Mouse (Mus musculus): ENCODE measurements around the gene R3hdm4. TPM values are rescaled to one million over a fixed set of nuclear protein-coding genes. Genes with fewer than 3 reads are reported as not detected.

Gene R3hdm4
- polyA plus RNA-seq, 1 experiment: 162 TPM

GRCm38 (mm10) chr10:79937775-79938526 lies 16.9 kb upstream of the R3hdm4 start:
- Histone ChIP-seq H3K27ac (ENCODE audit: insufficient read depth, low read length) (no peak overlapping the region), H3K4me1 (ENCODE audit: control insufficient read depth, insufficient read depth, low read length) (peaks cover 45% of the 10 kb centered on the region), H3K27me3 (ENCODE audit: control insufficient read depth, insufficient read depth, low read length) (no peaks in the 10 kb centered on the region), H3K4me3 (replicated peaks; ENCODE audit: insufficient read depth, low read depth, low read length) (no peak overlapping the region)
- WGBS: 50% methylated on average over 11 of the region's 11 CpGs
- no peak for DNase-seq
- TF ChIP-seq CTCF (IDR thresholded peaks at IDR 0.05; ENCODE audit: borderline replicate concordance, insufficient read depth, low read depth, low read length): no peak

DNA sequence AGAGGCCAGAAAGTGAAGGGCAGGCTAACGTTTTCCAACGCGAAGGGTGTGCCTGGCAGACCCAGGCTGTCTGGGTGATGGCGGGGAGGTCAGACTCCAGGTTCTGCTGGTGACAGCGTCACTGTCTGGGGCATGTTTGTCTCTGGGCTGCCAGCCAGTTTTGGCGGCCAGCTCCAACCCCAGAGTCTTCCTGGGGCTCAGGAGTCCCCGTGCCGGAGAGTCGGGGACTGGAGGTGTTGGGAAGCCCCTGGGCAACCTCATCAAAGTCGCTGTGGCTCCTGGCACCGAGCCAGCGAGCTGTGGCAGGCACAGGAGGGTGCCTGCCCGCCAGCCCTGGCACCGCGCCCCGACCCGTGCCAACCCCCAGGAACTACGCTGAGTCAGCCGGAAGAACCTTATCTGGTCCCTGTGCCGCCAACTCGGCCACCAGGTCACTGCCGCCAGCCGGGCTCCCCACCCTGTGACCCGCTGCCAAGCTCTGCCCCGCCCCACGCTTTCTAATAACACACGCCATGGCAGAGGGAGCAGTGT lies 16.0 kb upstream of the R3hdm4 start:
- peak; percentile 74 to 76 for DNase-seq
- no peak overlapping the region for H3K27ac ChIP-seq (ENCODE audit: insufficient read depth, low read length)
- peaks cover 54% of the 10 kb centered on the region for H3K4me1 ChIP-seq (ENCODE audit: control insufficient read depth, insufficient read depth, low read length)
- no peak overlapping the region for H3K4me3 ChIP-seq (replicated peaks; ENCODE audit: insufficient read depth, low read depth, low read length)
- TF ChIP-seq CTCF (IDR thresholded peaks at IDR 0.05; ENCODE audit: borderline replicate concordance, insufficient read depth, low read depth, low read length) (no peak), POLR2A (IDR thresholded peaks at IDR 0.05; ENCODE audit: borderline replicate concordance, insufficient read depth, low read length) (no peak)
- 3% methylated on average over 27 of the region's 27 CpGs for WGBS
- no peaks in the 10 kb centered on the region for H3K27me3 ChIP-seq (ENCODE audit: control insufficient read depth, insufficient read depth, low read length)

GRCm38 (mm10) chr10:79936284-79936910 lies 15.4 kb upstream of the R3hdm4 start:
- TF ChIP-seq CTCF (IDR thresholded peaks at IDR 0.05; ENCODE audit: borderline replicate concordance, insufficient read depth, low read depth, low read length): no peak
- no peak for TF ChIP-seq POLR2A (IDR thresholded peaks at IDR 0.05; ENCODE audit: borderline replicate concordance, insufficient read depth, low read length)
- WGBS: 48% methylated on average over 10 of the region's 10 CpGs
- DNase-seq: no peak
- H3K4me1 ChIP-seq (ENCODE audit: control insufficient read depth, insufficient read depth, low read length): peaks cover 60% of the 10 kb centered on the region
- no peak overlapping the region for H3K4me3 ChIP-seq (replicated peaks; ENCODE audit: insufficient read depth, low read depth, low read length)
- H3K27ac ChIP-seq (ENCODE audit: insufficient read depth, low read length): no peak overlapping the region
- H3K27me3 ChIP-seq (ENCODE audit: control insufficient read depth, insufficient read depth, low read length): no peaks in the 10 kb centered on the region

- 49% methylated on average over 16 of the region's 16 CpGs for WGBS
- Histone ChIP-seq H3K4me1 (ENCODE audit: control insufficient read depth, insufficient read depth, low read length) (peaks cover 72% of the 10 kb centered on the region), H3K27ac (ENCODE audit: insufficient read depth, low read length) (no peak overlapping the region), H3K4me3 (replicated peaks; ENCODE audit: insufficient read depth, low read depth, low read length) (no peak overlapping the region), H3K27me3 (ENCODE audit: control insufficient read depth, insufficient read depth, low read length) (no peaks in the 10 kb centered on the region)
- TF ChIP-seq POLR2A (IDR thresholded peaks at IDR 0.05; ENCODE audit: borderline replicate concordance, insufficient read depth, low read length): no peak
- TF ChIP-seq CTCF (IDR thresholded peaks at IDR 0.05; ENCODE audit: borderline replicate concordance, insufficient read depth, low read depth, low read length): no peak
- no peak for DNase-seq
Observed at GRCm38 (mm10) chr10:79934794-79935569, 14.0 kb upstream of the R3hdm4 start.

DNA sequence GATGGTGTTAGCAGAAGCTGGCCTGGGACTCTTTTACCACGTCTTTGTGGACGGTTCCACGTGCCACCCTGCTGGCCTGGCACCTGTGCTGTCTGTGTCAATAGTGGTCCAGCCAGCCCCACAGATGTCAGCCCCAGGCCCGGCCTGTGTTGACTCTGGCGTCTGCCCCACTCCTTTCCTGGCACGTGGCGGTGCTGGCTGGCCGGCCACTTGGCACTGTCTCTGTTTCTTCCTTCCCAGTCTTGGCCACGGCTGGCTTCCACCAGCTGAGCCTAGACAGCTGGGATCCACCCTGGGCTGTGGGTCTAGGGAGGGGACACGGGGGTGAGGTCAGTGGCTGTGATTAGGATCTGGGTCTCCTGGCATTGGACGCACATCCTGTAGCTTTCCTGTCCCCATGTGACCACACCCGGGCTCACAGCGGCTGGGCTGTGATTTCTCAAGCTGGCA lies 13.3 kb upstream of the R3hdm4 start:
- WGBS: 2% methylated on average over 13 of the region's 13 CpGs
- H3K27ac ChIP-seq (ENCODE audit: insufficient read depth, low read length): no peak overlapping the region
- peaks cover 78% of the 10 kb centered on the region for H3K4me1 ChIP-seq (ENCODE audit: control insufficient read depth, insufficient read depth, low read length)
- TF ChIP-seq POLR2A (IDR thresholded peaks at IDR 0.05; ENCODE audit: borderline replicate concordance, insufficient read depth, low read length) (no peak), CTCF (IDR thresholded peaks at IDR 0.05; ENCODE audit: borderline replicate concordance, insufficient read depth, low read depth, low read length) (no peak)
- H3K27me3 ChIP-seq (ENCODE audit: control insufficient read depth, insufficient read depth, low read length): no peaks in the 10 kb centered on the region
- DNase-seq: peak; percentile 74 to 76
- no peak overlapping the region for H3K4me3 ChIP-seq (replicated peaks; ENCODE audit: insufficient read depth, low read depth, low read length)

DNA sequence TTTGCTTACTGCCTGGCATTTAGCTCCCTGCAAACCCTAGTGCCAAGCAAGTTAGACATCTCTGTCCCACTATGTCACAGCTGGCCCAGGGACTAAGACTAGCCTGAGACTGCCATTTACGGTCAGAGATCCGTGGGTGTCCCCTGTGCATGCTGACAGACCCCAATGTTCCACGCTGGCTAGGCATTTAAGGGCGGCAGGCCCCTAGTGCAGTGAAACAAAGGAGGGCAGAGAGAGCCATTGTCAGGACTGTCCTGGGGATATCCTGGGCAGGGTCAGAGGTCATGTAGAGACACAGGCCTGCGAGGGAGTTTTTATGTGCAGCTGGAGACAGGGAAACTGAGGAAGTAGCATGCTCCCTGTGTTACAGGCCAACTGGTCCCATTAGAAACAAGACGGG lies 12.9 kb upstream of the R3hdm4 start:
- no peak overlapping the region for H3K4me3 ChIP-seq (replicated peaks; ENCODE audit: insufficient read depth, low read depth, low read length)
- H3K27me3 ChIP-seq (ENCODE audit: control insufficient read depth, insufficient read depth, low read length): no peaks in the 10 kb centered on the region
- WGBS: 47% methylated on average over 6 of the region's 6 CpGs
- peak in 1 of 2 experiments; percentile 39 for DNase-seq
- no peak overlapping the region for H3K27ac ChIP-seq (ENCODE audit: insufficient read depth, low read length)
- peaks cover 82% of the 10 kb centered on the region for H3K4me1 ChIP-seq (ENCODE audit: control insufficient read depth, insufficient read depth, low read length)
- TF ChIP-seq POLR2A (IDR thresholded peaks at IDR 0.05; ENCODE audit: borderline replicate concordance, insufficient read depth, low read length): no peak
- no peak for TF ChIP-seq CTCF (IDR thresholded peaks at IDR 0.05; ENCODE audit: borderline replicate concordance, insufficient read depth, low read depth, low read length)

GRCm38 (mm10) chr10:79933145-79933679 lies 12.2 kb upstream of the R3hdm4 start:
- 0 out of 2 replicates have a peak overlapping the region, but pooled peaks have one; percentile 20 for H3K27ac ChIP-seq (ENCODE audit: insufficient read depth, low read length)
- TF ChIP-seq CTCF (IDR thresholded peaks at IDR 0.05; ENCODE audit: borderline replicate concordance, insufficient read depth, low read depth, low read length) (no peak), POLR2A (IDR thresholded peaks at IDR 0.05; ENCODE audit: borderline replicate concordance, insufficient read depth, low read length) (no peak)
- peaks cover 80% of the 10 kb centered on the region for H3K4me1 ChIP-seq (ENCODE audit: control insufficient read depth, insufficient read depth, low read length)

More at GRCm38 (mm10) chr10:79933145-79933679, 12.2 kb upstream of the R3hdm4 start:
- DNase-seq: no peak
- no peak overlapping the region for H3K4me3 ChIP-seq (replicated peaks; ENCODE audit: insufficient read depth, low read depth, low read length)
- WGBS: 45% methylated on average over 9 of the region's 9 CpGs
- H3K27me3 ChIP-seq (ENCODE audit: control insufficient read depth, insufficient read depth, low read length): no peaks in the 10 kb centered on the region

Data from cerebellum, adult 2 months (tissue).